In the genomic region with DNA sequence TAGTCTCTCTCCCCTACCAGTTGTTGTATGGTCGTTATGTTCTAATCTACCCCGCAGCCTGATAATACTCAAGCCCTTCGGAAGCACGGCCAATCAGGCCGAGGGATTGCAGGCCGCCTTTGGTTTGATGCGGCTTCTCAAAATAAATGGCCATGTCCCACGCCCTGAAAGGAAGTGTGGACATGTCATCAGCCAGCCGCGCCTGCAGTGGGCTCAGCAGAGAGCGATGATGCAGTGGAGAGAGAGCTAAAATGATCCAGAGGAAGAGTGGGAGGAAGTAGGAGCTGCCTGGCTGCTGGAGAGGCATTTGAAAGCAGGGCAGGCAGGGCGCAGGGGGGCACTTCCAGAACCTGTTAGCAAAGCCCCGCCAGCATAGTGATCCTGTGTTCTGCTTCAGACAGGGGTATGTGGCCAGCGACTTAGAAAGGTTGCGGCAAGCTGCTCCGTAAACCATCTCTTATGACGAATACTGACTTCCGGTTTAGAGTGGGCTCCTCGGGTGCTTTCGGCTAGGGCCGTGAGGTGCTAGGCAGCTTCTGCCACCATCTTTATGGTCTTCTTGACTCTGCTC, we compare ENCODE assay signal across 9 mouse cellular contexts. TPM values are rescaled to one million over a fixed set of nuclear protein-coding genes. Genes with fewer than 3 reads are reported as not detected.
DNase-seq lines count a peak whose midpoint lies in the region; ATAC-seq and TF ChIP-seq lines count a peak whose summit lies in the region.
"Had no signal": no experiment of that assay in that cellular context is flagged by ENCODE, and none has a peak within 500 bp of the region (broad histone marks: within the 10 kb centered on the region; RNA-seq: fewer than 3 reads in every experiment).

No protein-coding gene starts in this region.

- no peak overlapping the region for H3K4me3 ChIP-seq in midbrain, embryonic 13.5 days (replicated peaks)
- no peak overlapping the region for H3K4me3 ChIP-seq in midbrain, embryonic 16.5 days (ENCODE audit: low read depth, low read length)
- H3K4me3 ChIP-seq in layer of hippocampus, adult 2 months: peak overlapping the region; percentile 17; the same call in 1 of the 2 replicates
- H3K4me3 ChIP-seq in neural tube, embryonic 15.5 days (replicated peaks): no peak overlapping the region
- no peak overlapping the region for H3K4me3 ChIP-seq in midbrain, embryonic 14.5 days (replicated peaks; ENCODE audit: low read depth, low read length)
- no peak overlapping the region; the same call in 1 of the 2 replicates for H3K4me3 ChIP-seq in forebrain, embryonic 10.5 days
- H3K4me3 ChIP-seq: limb, embryonic 12.5 days had no signal

- H3K27ac ChIP-seq in midbrain, embryonic 13.5 days: no peak overlapping the region
- no peak overlapping the region for H3K27ac ChIP-seq in midbrain, embryonic 16.5 days (ENCODE audit: low read length)
- peak overlapping the region; percentile 68; the same call in 1 of the 2 replicates for H3K27ac ChIP-seq in layer of hippocampus, adult 2 months
- H3K27ac ChIP-seq in neural tube, embryonic 15.5 days (replicated peaks): no peak overlapping the region
- H3K27ac ChIP-seq in midbrain, embryonic 14.5 days (replicated peaks; ENCODE audit: low read depth, low read length): no peak overlapping the region
- H3K27ac ChIP-seq in forebrain, embryonic 10.5 days: no peak overlapping the region
- H3K27ac ChIP-seq: limb, embryonic 12.5 days had no signal

- 89% methylated on average over 21 of the region's 21 CpGs for WGBS in midbrain, embryonic 13.5 days
- WGBS in midbrain, embryonic 16.5 days: 88% methylated on average over 21 of the region's 21 CpGs
- WGBS in neural tube, embryonic 15.5 days: 81% methylated on average over 21 of the region's 21 CpGs
- 89% methylated on average over 21 of the region's 21 CpGs for WGBS in midbrain, embryonic 14.5 days
- 86% methylated on average over 21 of the region's 21 CpGs for WGBS in forebrain, embryonic 10.5 days

- no peak for ATAC-seq in midbrain, embryonic 13.5 days
- no peak for ATAC-seq in midbrain, embryonic 16.5 days
- no peak for ATAC-seq in neural tube, embryonic 15.5 days (ENCODE audit: low FRiP score)
- ATAC-seq in midbrain, embryonic 14.5 days (ENCODE audit: low FRiP score, low TSS enrichment): no peak

- no peak for TF ChIP-seq CTCF in layer of hippocampus, adult 2 months (conservative IDR thresholded peaks at IDR 0.05)

- peak; percentile 28 to 42 for DNase-seq in frontal cortex, postnatal 25 days (ENCODE audit: low spot score in 2 of 2)
- DNase-seq in layer of hippocampus, adult 2 months (ENCODE audit: low spot score in 2 of 2): peak; percentile 28 to 36
- DNase-seq in naive thymus-derived CD4-positive, alpha-beta T cell, adult 2 months (ENCODE audit: low read depth): peak; percentile 69
- no peak for DNase-seq in midbrain, embryonic 14.5 days
- no peak for DNase-seq in forebrain, embryonic 10.5 days (ENCODE audit: extremely low spot score, low spot score)

- peak overlapping the region; percentile 14; the same call in 1 of the 2 replicates for H3K9ac ChIP-seq in midbrain, embryonic 13.5 days (replicated peaks)
- no peak overlapping the region for H3K9ac ChIP-seq in midbrain, embryonic 16.5 days (ENCODE audit: low read depth, low read length)
- no peak overlapping the region for H3K9ac ChIP-seq in neural tube, embryonic 15.5 days (replicated peaks)
- no peak overlapping the region for H3K9ac ChIP-seq in midbrain, embryonic 14.5 days (replicated peaks; ENCODE audit: low read length)

- no peaks in the 10 kb centered on the region for H3K27me3 ChIP-seq in midbrain, embryonic 13.5 days
- no peaks in the 10 kb centered on the region for H3K27me3 ChIP-seq in midbrain, embryonic 16.5 days (ENCODE audit: control insufficient read depth, insufficient read depth, low read depth, low read length)
- H3K27me3 ChIP-seq in neural tube, embryonic 15.5 days (replicated peaks): no peaks in the 10 kb centered on the region
- H3K27me3 ChIP-seq in midbrain, embryonic 14.5 days (ENCODE audit: control insufficient read depth, insufficient read depth, low read length): no peaks in the 10 kb centered on the region
- H3K27me3 ChIP-seq in forebrain, embryonic 10.5 days (ENCODE audit: poor library complexity, severe bottlenecking): no peaks in the 10 kb centered on the region
- H3K27me3 ChIP-seq: limb, embryonic 12.5 days had no signal

- H3K4me1 ChIP-seq in midbrain, embryonic 13.5 days (replicated peaks): peaks cover 31% of the 10 kb centered on the region
- H3K4me1 ChIP-seq in midbrain, embryonic 16.5 days (ENCODE audit: control insufficient read depth, insufficient read depth, low read length): peaks cover 14% of the 10 kb centered on the region
- H3K4me1 ChIP-seq in neural tube, embryonic 15.5 days: peaks cover 34% of the 10 kb centered on the region
- peaks cover 15% of the 10 kb centered on the region for H3K4me1 ChIP-seq in midbrain, embryonic 14.5 days (ENCODE audit: control insufficient read depth, insufficient read depth, low read length)
- peaks cover 32% of the 10 kb centered on the region for H3K4me1 ChIP-seq in forebrain, embryonic 10.5 days

- 0 out of 2 replicates have a peak, but pooled peaks cover 2% of the 10 kb centered on the region for H3K36me3 ChIP-seq in midbrain, embryonic 13.5 days
- H3K36me3 ChIP-seq in midbrain, embryonic 16.5 days (ENCODE audit: control insufficient read depth, insufficient read depth, low read length): no peaks in the 10 kb centered on the region
- H3K36me3 ChIP-seq in neural tube, embryonic 15.5 days: no peaks in the 10 kb centered on the region
- H3K36me3 ChIP-seq in midbrain, embryonic 14.5 days (ENCODE audit: control insufficient read depth, insufficient read depth, low read length): 0 out of 2 replicates have a peak, but pooled peaks cover 6% of the 10 kb centered on the region
- peaks cover 10% of the 10 kb centered on the region for H3K36me3 ChIP-seq in forebrain, embryonic 10.5 days (replicated peaks)

- H3K9me3 ChIP-seq in midbrain, embryonic 13.5 days: no peaks in the 10 kb centered on the region
- H3K9me3 ChIP-seq in midbrain, embryonic 16.5 days (replicated peaks; ENCODE audit: control insufficient read depth, low read length, poor library complexity, severe bottlenecking): no peaks in the 10 kb centered on the region
- no peaks in the 10 kb centered on the region for H3K9me3 ChIP-seq in neural tube, embryonic 15.5 days (replicated peaks)
- H3K9me3 ChIP-seq in midbrain, embryonic 14.5 days (ENCODE audit: control insufficient read depth, low read length): no peaks in the 10 kb centered on the region
- H3K9me3 ChIP-seq in forebrain, embryonic 10.5 days: no peaks in the 10 kb centered on the region
- H3K9me3 ChIP-seq: limb, embryonic 12.5 days had no signal

- no peak overlapping the region for H3K4me2 ChIP-seq in midbrain, embryonic 13.5 days (replicated peaks)
- no peak overlapping the region for H3K4me2 ChIP-seq in midbrain, embryonic 16.5 days (ENCODE audit: low read length)
- H3K4me2 ChIP-seq in neural tube, embryonic 15.5 days: no peak overlapping the region; the same call in 1 of the 2 replicates
- H3K4me2 ChIP-seq in midbrain, embryonic 14.5 days (ENCODE audit: low read length): no peak overlapping the region
- H3K4me2 ChIP-seq: limb, embryonic 12.5 days had no signal

RNA-seq across cellular contexts. Expression of a gene that starts 3.2 kb away (rescaled TPM):
- polyA plus RNA-seq in midbrain, embryonic 13.5 days (2015; fragmentation: Nextera tagmentation; extraction: Ambion mirVana): 18.1 and 20.1 TPM in 2 replicates
- 20.4 and 20.8 TPM in 2 replicates for polyA plus RNA-seq in midbrain, embryonic 16.5 days (2015; fragmentation: Nextera tagmentation; extraction: Ambion mirVana)
- total RNA-seq in layer of hippocampus, adult 2 months (2021): 10 to 100 TPM; 41.6 to 42.2 TPM
- polyA plus RNA-seq in neural tube, embryonic 15.5 days (2015; fragmentation: Nextera tagmentation; extraction: Ambion mirVana): 19.4 and 19.6 TPM in 2 replicates
- polyA plus RNA-seq in midbrain, embryonic 14.5 days (2014; fragmentation: Nextera tagmentation; extraction: Ambion mirVana): 21.2 and 26.3 TPM in 2 replicates
- 14.4 and 14.6 TPM in 2 replicates for polyA plus RNA-seq in forebrain, embryonic 10.5 days (2016; fragmentation: Nextera tagmentation; extraction: Ambion mirVana)

RNA-seq across cellular contexts. Expression of a gene that starts 24.8 kb away (rescaled TPM):
- 18.5 and 20.0 TPM in 2 replicates for polyA plus RNA-seq in midbrain, embryonic 13.5 days (2015; fragmentation: Nextera tagmentation; extraction: Ambion mirVana)
- polyA plus RNA-seq in midbrain, embryonic 16.5 days (2015; fragmentation: Nextera tagmentation; extraction: Ambion mirVana): 6.4 and 6.9 TPM in 2 replicates
- 1 to 10 TPM; 1.5 to 1.7 TPM for total RNA-seq in layer of hippocampus, adult 2 months (2021)
- polyA plus RNA-seq in neural tube, embryonic 15.5 days (2015; fragmentation: Nextera tagmentation; extraction: Ambion mirVana): 7.4 and 13.7 TPM in 2 replicates
- polyA plus RNA-seq in midbrain, embryonic 14.5 days (2014; fragmentation: Nextera tagmentation; extraction: Ambion mirVana): 7.0 and 11.8 TPM in 2 replicates
- 69.5 and 71.7 TPM in 2 replicates for polyA plus RNA-seq in forebrain, embryonic 10.5 days (2016; fragmentation: Nextera tagmentation; extraction: Ambion mirVana)

RNA-seq across cellular contexts. Expression of a gene that starts 25.1 kb away (rescaled TPM):
- polyA plus RNA-seq in midbrain, embryonic 13.5 days (2015; fragmentation: Nextera tagmentation; extraction: Ambion mirVana): 45.1 and 46.3 TPM in 2 replicates
- polyA plus RNA-seq in midbrain, embryonic 16.5 days (2015; fragmentation: Nextera tagmentation; extraction: Ambion mirVana): 25.7 and 27.3 TPM in 2 replicates
- total RNA-seq in layer of hippocampus, adult 2 months (2021): 10 to 100 TPM; 11.9 to 13.5 TPM
- polyA plus RNA-seq in neural tube, embryonic 15.5 days (2015; fragmentation: Nextera tagmentation; extraction: Ambion mirVana): 39.4 and 40.1 TPM in 2 replicates
- polyA plus RNA-seq in midbrain, embryonic 14.5 days (2014; fragmentation: Nextera tagmentation; extraction: Ambion mirVana): 26.2 and 30.5 TPM in 2 replicates
- 73.7 and 80.9 TPM in 2 replicates for polyA plus RNA-seq in forebrain, embryonic 10.5 days (2016; fragmentation: Nextera tagmentation; extraction: Ambion mirVana)

RNA-seq across cellular contexts. Expression of a gene that starts 32.4 kb away (rescaled TPM):
- polyA plus RNA-seq in midbrain, embryonic 13.5 days (2015; fragmentation: Nextera tagmentation; extraction: Ambion mirVana): 4.8 and 6.7 TPM in 2 replicates
- 9.6 and 11.3 TPM in 2 replicates for polyA plus RNA-seq in midbrain, embryonic 16.5 days (2015; fragmentation: Nextera tagmentation; extraction: Ambion mirVana)
- 1 to 10 TPM; 6.9 to 7.5 TPM for total RNA-seq in layer of hippocampus, adult 2 months (2021)
- 5.9 and 7.0 TPM in 2 replicates for polyA plus RNA-seq in neural tube, embryonic 15.5 days (2015; fragmentation: Nextera tagmentation; extraction: Ambion mirVana)
- 5.6 and 6.3 TPM in 2 replicates for polyA plus RNA-seq in midbrain, embryonic 14.5 days (2014; fragmentation: Nextera tagmentation; extraction: Ambion mirVana)
- 2.4 and 2.9 TPM in 2 replicates for polyA plus RNA-seq in forebrain, embryonic 10.5 days (2016; fragmentation: Nextera tagmentation; extraction: Ambion mirVana)

RNA-seq across cellular contexts. Expression of a gene that starts 47.0 kb away (rescaled TPM):
- 88.9 and 89.2 TPM in 2 replicates for polyA plus RNA-seq in midbrain, embryonic 13.5 days (2015; fragmentation: Nextera tagmentation; extraction: Ambion mirVana)
- polyA plus RNA-seq in midbrain, embryonic 16.5 days (2015; fragmentation: Nextera tagmentation; extraction: Ambion mirVana): 74.3 and 80.2 TPM in 2 replicates
- 10 to 100 TPM; 39.9 to 42.9 TPM for total RNA-seq in layer of hippocampus, adult 2 months (2021)
- 108 and 116 TPM in 2 replicates for polyA plus RNA-seq in neural tube, embryonic 15.5 days (2015; fragmentation: Nextera tagmentation; extraction: Ambion mirVana)
- polyA plus RNA-seq in midbrain, embryonic 14.5 days (2014; fragmentation: Nextera tagmentation; extraction: Ambion mirVana): 82.2 and 87.5 TPM in 2 replicates
- polyA plus RNA-seq in forebrain, embryonic 10.5 days (2016; fragmentation: Nextera tagmentation; extraction: Ambion mirVana): 204 and 205 TPM in 2 replicates

Comparison
In these comparisons a context has a peak if more than half of its experiments do, and no peak if none do; other contexts are left out.
1. DNase-seq: peak in frontal cortex, postnatal 25 days (2 of 2), layer of hippocampus, adult 2 months (2 of 2) and naive thymus-derived CD4-positive, alpha-beta T cell, adult 2 months (single experiment); none in midbrain, embryonic 14.5 days (single experiment) and forebrain, embryonic 10.5 days (single experiment).